Mouse (Mus musculus) megakaryocyte, embryonic 14.5 days (primary cell): ENCODE data around the gene Mapk7.

Experiments
- FLI1 ChIP-seq: IDR thresholded peaks from 2 replicates; pipeline ENCODE4 v1.6.1; 2012; ENCODE audit warnings: low read length, inconsistent platforms, mixed read lengths
- GATA1 ChIP-seq: IDR thresholded peaks from 3 replicates; pipeline ENCODE4 v1.6.1; 2012; ENCODE audit warnings: mixed read lengths, low read length, inconsistent platforms, borderline replicate concordance

DNA sequence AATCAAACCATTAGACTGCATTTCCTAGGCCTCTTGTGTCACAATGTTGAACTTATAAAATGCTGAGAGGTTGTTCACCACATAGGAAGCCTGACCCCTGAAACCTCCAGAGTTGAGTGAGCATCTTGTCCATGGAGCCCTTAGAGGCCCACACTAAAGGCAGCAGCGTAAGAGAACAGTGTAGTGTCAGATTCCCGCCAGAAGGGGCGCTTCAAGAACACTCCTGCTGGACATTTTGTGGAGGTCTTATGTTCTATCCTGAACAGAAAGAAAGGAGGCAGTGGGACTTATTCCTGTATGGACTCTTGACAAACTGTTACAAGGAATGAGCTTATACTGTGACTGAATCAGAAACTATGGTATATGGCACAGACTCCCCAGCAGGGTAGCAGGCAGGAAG, 20.7 kb upstream of the Mapk7 start:
- no peak for TF ChIP-seq GATA1
- TF ChIP-seq FLI1 = no peak
